Mouse (Mus musculus) layer of hippocampus, adult 9-10 months (tissue): ENCODE results near the gene Ano6.
A peak's percentile ranks its signal among the peaks of the same experiment; 100 is the strongest.

Experiments used
- DNase-seq: peaks from one replicate; pipeline ENCODE4 v3.0.0; 2022; ENCODE audit warnings: low spot score

Gene Ano6

DNA sequence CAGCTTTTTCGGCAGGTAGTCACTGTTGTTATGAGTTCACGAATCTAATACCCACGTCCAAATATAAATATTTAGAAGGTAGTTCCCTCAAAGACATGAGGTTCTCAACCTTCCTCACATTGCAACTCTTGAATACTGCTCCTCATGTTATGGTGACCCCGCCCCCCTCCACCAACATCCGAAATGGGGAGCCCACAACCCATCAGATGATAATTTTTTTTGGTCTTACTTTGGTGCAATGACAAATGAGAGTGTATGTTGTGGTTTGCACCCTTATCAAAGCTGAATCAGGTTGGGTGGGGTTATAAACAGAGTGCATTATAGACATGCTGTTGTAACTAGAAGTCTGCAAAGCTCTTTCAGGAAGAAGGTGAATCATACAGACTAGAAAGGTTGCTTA is 99.7 kb downstream of the Ano6 start:
- DNase-seq = no peak

DNA sequence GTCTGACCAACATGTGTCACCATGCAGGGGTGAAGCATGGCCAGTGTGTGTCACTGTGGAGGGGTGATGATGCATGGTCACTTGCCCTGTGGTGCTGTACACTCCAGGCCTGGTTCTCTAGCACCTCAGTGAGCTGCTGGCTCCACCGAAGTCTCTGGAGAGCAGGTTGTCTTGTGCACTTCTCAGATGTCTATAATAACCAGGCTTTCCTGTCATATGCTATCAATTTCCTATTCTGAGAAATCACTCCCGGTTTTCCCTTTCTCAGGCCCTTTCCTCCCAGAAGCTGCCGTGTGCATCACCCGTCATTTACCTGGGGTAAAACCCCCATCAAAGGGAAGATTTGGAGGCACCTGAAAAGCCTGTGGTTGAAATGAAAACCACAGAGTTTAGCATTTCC is 101.5 kb downstream of the Ano6 start:
- DNase-seq = no peak

DNA sequence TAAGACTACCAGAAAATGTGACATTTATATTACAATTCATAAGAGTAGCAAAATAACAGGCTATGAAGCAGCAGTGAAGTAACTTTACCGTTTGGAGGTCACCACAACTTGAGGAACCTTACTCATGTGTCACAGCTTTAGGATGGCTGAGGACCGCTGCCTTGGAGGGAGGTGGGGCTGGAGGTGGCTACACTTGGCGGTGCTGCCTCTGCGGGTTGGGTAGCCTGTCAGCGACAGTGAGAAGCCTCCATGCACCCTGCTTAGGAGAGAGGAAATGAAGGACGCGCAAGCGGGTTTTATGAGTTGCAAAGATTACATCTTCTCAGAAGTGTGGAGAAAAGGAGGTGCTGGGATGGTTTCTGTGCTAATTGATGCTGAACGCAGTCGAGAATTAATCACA is 102.3 kb downstream of the Ano6 start:
- DNase-seq = no peak

DNA sequence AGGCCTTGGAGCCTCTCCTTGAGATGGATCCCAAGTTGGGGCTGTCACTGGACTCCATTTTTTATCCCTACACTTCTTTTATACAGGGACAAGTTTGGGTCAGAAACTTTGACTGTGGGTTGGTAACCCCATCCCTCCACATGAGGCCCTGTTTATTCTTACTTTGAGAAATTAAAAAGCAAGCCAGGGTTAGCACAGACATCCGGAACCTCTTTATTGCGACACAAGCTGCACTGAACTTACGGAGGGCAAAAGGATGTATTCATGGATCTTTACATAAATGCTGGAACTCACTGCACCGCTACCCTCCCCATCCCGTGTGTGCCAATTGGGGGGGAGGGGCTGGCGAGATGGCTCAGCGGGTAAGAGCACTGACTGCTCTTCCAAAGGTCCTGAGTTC is 105.1 kb downstream of the Ano6 start:
- DNase-seq = no peak

DNA sequence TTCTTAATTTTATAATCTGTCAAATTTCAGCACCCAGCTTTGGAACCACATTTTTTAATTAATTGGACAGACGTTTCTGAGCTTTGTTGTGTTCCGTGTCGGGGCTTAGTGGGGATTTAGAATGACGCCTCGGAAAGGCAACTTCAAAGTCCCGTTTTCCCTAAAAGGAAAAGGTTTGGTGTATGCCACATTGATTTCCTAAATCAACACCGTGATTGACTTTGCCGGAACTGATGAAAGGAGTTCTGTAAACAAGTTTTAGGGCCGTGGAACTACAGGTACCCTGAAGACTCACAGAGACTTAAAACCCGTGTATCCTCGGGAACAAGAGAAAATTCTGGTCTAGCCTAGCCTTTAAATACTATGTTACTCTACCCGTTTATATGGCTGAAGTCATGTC is 107.0 kb downstream of the Ano6 start:
- no peak for DNase-seq

DNA sequence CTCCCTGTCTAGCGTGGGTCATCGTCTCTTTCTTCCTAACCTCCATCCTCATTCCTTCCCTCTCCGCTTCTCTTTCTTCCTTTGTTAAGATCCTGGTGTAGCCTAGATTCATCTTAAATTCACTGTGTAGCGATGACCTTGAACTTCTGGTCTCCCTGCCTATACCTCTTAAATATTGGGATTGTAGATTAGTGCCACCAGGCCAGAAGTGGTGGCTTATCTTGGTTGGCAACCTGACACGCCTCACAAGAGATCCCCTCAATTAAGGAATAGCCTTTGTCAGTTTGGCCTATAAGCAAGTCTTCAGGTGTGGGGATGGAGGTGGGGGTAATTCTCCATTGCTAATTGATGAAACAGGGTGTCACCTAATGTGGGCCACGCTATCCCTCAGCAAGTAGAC is 107.8 kb downstream of the Ano6 start:
- DNase-seq = no peak

DNA sequence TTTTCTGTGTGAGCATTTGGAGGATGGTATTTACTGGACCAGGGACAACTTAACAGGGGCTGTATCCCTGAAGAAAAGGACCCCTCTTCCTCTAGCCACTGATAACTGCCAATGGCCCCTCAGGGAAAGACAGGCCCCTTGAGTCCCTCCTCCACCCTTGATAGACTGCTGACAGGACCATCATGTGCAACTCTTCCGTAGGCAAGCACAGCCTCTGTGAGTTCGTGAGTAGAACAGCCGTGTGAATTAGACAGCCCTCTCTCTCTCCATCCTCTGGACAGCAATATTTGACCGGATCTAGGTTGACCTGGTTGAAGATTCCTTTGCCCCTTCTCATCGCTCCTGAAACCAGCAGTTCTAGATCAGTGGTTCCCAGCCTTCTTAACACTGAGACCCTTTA is 111.8 kb downstream of the Ano6 start:
- DNase-seq = no peak

DNA sequence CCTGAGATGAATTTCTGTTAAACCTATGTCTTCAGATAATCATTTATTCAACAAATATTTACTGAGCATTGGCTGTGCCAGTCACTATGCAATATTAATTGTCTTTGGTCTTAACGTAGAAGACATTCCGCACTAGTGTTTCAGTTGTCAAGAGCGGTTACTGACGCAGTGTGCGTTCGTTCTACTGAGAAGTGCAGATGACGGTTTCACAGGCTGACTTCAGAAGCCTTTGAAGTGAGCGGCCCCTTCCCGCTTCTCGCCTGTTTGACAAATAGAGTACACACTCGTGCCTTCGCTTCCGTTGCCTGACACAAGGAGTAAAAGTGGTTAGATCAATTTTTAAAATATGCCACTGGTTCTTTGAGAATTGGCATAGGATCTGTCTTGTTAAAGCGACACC is 113.6 kb downstream of the Ano6 start:
- no peak for DNase-seq

DNA sequence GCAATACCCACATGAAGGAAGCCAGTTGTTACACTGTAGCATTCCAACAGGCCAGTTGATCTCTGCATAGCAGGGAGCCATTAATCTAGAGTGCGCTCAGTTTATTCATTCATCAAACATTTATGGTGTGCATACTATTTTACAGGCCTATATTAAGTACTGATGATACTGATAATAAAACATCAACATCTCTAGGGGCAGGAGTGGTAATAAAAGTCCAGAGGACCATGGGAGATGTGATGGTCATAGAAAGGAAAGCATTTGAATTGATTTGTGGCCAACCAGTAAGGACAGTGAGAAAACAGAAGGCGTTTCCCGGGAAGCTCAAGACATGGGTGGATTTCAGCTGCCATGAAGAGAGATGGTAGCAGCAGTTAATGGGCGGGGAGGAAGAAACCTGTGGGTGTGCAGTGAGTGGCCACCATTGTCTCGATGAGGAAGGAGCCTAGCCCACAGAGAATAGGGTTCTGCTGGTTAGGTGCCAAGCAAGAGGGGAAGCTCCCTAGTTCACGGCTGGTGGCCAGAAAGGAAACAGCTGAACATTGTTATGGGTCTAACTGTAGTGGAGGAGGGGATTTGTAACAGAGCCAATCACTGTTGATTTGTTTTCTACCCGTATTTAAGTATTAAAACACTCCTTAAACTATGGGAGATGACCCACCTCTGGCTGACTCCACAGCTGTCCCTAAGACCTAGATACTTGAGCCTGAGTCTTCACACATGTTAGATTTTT is 115.5 kb downstream of the Ano6 start:
- no peak for DNase-seq

DNA sequence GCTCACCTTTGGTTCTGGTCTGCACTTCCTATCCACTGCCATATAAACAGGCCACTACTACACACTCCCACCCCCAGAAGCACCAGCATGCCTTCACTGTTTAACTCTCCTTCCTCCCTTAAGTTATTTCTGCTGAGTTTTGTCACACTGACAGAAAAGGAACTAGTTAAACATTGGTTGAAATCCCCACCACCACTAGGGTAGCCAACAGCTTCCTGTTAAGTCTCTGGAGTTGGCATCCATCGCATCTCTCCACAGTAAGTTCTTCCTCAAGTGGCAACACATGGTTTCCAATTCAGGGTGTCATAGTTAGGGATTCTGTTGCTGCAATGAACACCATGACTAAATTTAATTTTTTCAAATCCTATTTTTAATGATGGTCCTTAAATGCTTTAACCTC is 116.2 kb downstream of the Ano6 start:
- no peak for DNase-seq

DNA sequence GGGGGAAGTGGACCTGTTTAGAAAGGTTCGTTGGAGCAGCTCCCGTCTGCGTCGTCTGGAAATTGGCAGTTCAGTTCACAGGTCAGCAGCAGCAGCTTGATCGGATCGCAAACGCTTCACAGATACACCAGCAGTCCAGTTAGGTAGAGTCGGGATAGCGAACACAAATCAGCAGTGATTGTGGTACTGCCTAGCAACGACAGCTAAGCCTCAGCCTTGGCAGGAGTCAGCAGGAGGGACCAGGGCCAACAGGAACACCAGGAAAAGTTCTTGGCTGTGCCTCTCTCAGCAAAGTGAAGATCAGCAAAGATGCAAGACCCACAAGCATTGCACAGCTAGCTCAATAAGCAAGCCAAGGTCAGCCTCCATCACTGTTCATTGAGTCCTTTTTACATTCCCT is 116.7 kb downstream of the Ano6 start:
- no peak for DNase-seq

DNA sequence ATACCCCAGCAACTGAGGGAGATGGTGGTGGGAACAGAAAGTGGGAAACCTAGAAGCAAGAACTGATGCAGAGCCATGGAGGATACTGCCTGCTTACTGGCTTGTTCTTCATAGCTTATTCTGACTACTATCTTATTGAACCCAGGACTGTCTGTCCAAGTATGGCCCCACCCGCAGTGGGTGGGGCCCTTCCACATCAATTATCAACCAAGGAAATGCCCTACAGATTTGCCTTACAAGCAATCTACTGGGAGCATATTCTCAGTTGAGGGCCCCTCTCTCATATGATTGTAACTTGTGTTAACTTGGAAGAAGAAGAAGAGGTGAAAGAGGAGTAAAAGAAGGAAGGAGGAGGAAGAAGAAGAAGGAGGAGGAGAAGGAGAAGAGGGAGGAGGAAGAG is 117.3 kb downstream of the Ano6 start:
- no peak for DNase-seq

DNA sequence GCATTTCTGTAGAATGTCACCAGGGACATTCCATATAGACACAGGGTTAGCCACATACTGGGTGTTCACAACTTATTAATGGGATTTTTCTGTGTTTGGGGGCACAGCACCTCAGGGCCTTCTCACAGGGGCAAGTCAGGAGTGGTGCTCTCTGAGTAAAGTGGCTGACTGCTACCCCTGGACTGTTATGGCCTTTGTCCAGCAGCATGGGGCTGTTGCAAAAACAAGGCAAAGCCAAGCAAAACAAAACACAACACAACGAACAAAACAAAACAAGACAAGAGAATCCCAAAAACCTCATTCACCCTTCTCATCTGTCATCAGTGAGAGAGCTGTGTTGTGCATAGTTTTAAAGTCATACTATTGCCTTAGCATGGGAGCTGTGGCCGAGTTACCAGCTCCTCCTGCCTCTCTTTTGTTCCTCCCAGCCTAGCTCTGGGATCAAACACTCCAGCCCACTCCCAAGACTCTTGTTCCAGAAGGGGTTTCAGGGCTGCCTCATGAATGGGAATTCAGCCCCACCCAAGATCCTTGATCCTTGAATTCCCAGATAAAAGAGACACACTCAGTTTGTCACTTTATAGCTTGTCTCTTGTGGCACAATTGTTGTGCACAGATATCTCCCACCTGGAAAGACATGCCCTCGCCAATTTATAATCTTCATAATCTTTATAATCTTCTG is 119.6 kb downstream of the Ano6 start:
- no peak for DNase-seq

DNA sequence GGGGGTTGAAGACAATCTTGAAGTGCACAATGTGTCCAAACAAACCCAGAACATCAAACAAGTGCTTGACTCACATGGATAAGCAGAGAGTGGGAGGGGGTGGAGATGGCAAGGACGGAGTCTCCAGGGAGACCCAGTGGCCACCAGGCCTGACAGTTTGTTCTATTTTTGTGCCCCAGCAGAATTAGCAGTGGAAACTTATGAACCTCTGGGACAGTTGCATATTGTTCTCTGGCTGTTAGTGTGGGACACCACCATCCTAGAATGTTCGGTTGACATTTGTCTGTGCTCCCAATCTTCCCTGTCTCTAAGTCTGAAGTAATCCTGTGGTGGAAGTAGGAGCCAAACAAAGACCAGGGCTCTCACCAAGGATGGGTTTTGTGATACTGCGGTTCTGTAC is 124.3 kb downstream of the Ano6 start:
- no peak for DNase-seq

DNA sequence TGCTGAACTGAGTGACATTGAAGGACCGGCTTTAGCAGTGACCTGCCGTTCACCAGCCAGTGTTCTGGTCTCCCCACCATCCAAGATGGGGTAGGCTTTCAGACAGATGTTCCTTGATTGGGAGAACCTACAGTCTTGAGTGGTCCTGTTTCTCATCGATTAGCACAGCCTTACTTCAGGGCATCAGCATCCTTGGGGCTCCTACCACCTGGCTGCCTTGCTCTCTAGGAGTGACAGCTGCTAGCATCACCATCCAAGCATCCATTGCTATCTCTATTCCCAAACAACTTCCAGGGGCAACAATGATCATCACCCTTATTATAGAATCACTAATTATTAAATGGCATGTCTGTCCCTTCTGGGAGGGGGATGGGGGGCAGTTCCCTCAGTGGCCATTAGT is 124.8 kb downstream of the Ano6 start:
- DNase-seq = no peak

DNA sequence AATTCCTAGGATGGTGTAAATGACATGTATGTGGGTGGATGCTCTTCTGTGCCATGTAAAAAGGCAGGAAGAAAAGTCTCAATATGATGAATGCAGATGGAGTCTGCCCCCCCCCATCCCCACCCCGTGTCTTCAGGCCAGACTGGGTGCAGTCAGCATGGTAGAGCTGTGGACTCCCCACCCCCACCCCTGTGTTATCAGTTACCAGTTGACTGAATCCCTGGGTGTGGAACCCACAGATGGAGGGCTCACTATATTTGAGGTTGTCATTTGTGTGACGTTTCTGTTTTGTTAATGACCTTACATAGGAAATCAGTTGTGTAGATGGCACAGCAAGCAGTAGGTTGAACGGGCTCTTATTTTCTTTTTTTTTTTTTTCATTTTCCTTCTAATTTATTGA is 126.7 kb downstream of the Ano6 start:
- no peak for DNase-seq

DNA sequence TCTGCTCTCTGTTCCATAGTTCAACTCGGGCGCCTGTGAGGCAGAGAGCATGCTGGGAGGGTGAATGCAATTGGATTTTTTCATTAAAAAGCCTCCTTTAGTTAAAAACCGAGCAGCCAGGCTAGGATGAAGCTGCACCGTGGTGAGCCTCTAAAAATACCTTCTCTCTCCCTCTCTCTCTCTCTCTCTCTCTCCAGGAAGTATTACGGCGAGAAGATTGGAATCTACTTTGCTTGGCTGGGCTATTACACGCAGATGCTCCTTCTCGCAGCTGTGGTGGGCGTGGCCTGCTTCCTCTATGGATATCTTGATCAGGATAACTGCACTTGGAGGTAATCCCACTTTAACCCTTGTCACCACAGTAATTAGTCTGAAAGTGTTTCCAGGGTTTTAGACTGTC is 129.4 kb downstream of the Ano6 start:
- no peak for DNase-seq

DNA sequence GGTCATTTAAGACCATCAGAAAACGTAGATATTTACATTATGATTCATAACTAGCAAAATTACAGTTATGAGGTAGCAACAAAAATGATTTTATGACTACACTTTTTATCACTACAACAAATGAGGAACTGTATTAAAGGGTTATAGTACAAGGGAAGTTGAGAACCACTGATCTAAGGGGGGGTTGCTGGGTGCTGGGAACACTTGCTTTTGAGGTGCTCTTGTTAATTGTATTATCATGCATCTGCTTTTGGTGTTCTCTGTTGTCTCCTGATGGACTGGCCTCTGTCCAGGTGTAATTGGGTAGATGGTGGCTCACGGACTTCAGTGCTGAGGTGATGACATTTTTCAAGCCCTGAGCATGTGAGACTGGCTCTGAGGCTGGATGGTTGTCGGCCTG is 130.4 kb downstream of the Ano6 start:
- DNase-seq = no peak

DNA sequence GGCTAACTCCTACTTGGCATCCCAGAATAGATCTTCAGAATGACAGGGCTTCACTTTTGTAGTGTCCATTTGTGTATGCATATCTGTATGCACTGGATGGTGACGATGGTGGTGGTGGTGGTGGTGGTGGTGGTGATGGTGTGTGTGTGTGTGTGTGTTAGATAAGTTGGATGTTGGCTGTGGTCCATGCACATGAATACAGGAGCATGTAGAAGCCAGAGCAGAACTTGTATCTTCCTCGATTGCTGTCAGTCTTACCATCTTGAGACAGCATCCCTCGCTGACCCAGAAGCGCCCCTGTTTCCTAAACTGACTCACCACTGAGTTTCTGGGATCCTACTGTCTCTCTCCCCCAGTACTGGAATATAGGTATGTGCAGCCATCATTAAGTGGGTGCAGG is 131.0 kb downstream of the Ano6 start:
- no peak for DNase-seq

DNA sequence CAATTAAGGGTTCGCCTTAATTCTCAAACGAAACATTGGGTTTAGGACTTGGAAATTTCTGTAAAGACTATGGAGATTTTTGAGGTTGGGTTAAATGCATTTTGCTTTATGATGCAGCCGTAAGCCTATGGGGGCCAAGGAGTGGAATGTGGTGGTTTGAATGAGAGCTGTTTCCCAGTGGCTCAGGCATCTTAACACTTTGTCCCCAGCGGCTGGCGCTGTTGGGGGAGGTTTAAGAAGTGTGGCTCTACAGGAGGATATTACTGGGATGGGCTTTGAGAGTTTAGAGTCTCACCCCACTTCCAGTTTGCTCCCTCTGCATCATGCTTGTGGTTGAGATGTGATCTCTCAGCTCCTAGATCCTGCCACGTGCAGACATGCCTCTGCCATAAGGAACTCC is 131.9 kb downstream of the Ano6 start:
- DNase-seq = no peak

DNA sequence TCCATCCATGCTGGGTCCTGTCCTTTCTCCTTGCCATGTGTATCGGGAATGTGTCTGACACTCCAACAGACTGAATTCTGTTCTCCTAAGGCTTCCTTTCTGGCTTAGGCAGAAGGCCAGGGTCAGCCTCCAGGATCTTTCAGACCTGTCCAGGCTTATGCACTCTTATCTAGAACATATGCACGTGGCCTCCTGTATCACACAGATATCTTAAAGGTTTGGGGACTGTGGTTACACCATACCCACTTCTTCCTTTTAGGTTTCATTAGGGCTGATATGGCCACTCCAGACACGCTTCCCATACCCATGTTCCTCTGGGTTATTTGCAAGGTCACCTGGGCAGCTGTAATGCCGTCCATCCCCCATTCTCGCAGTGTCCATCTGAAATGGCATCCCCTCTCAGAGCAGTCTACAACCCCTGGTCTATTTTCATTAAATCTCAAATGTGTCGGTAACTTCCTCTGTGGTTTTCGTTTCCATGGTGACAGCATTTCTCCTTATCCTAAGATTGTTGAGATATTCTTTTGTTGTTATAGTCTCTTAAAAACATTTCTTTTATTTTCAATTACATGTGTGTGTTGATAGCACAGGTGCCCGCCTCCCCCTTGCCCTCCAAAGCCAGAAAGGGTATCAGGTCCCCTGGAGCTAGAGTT is 134.8 kb downstream of the Ano6 start:
- no peak for DNase-seq

DNA sequence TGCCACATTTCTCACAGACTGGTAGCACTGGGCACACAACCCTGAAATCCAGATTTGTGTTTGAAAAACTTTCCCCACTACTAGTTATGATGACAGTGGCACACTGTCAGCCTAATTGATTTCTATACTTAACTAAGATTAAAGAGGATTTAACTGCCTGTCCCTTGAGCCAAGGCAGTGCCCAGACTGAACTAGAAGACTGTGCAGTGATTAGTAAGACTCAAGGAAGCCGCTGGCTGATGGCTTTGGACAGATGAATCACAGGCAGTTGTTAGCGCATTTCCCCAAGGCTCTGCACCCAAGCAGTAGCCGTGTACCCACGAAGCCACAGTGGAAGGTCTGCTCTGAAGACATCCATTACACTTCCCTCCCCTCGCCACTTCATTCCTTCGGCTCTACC is 138.4 kb downstream of the Ano6 start:
- DNase-seq = no peak

DNA sequence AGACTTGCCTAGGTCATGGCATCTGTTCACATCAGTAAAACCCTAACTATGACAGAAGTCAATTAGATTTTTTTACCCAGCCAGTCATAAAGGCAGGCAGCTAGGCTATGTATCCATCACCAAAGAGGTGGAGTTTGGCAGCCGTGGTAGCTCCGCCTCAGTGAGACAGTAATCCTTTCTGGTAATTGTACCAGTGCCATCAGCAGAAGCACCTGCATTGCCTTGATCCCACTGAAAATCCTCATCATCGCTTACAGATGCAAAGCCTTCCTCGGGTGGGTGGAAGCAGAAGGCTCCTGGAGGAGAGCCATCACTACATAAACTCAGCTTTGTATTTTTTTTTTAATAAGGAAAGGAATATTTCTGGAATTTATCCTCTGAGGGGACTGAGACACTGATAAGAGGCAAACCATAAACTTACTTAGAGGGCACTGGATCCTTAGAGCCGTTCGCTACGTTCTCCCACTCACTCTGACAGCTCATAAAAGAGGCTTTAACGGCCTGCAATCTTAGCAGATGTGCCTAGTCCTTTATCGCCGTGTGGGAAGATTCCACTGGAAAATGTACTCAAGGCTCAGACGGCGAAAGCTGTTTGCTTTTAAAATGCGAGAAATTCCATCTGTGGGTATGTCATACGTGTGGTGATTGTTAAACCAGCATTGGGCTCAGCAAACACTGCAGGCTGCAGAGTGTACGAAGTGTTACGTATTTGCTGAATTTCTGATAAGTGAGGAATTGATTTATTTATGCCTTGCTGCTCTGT is 140.6 kb downstream of the Ano6 start:
- DNase-seq = peak; percentile 41
